Mouse (Mus musculus) forebrain, embryonic 11.5 days (tissue): ENCODE data around the gene Mocs3. TPM values are rescaled to one million over a fixed set of nuclear protein-coding genes. Genes with fewer than 3 reads are reported as not detected.
A peak's percentile ranks its signal among the peaks of the same experiment; 100 is the strongest.

Experiments
- ATAC-seq: fragments of 200-750 bp; cut with Nextera tagmentation; replicated peaks from 2 replicates; pipeline ENCODE4 v1.8.0; 2017; ENCODE audit warnings: moderate TSS enrichment; ENCODE audit not compliant: low FRiP score
- DNase-seq: peaks from one replicate; pipeline ENCODE4 v3.0.0-alpha.2; 2017; ENCODE audit warnings: low spot score
- H3K27ac ChIP-seq: fragments of 300-500 bp; sonication (generic); 2 replicates; pipeline ENCODE4 v1.5.1; 2014; ENCODE audit warnings: low read depth, low read length
- H3K27me3 ChIP-seq: fragments of 300-500 bp; sonication (generic); 2 replicates; pipeline ENCODE4 v1.6.1; 2014; ENCODE audit warnings: mild to moderate bottlenecking, low read length, mixed read lengths; ENCODE audit not compliant: control insufficient read depth, insufficient read depth
- H3K36me3 ChIP-seq: fragments of 300-500 bp; sonication (generic); 2 replicates; pipeline ENCODE4 v1.6.1; 2014; ENCODE audit warnings: mild to moderate bottlenecking, low read length, moderate library complexity, mixed read lengths; ENCODE audit not compliant: control insufficient read depth, insufficient read depth
- H3K4me1 ChIP-seq: fragments of 300-500 bp; sonication (generic); replicated peaks from 2 replicates; pipeline ENCODE4 v1.6.1; 2014; ENCODE audit warnings: low read length, mixed read lengths; ENCODE audit not compliant: control insufficient read depth, insufficient read depth
- H3K4me2 ChIP-seq: fragments of 300-500 bp; sonication (generic); 2 replicates; pipeline ENCODE4 v1.6.1; 2014; ENCODE audit warnings: low read depth, mild to moderate bottlenecking, low read length, moderate library complexity, mixed read lengths; ENCODE audit not compliant: severe bottlenecking
- H3K4me3 ChIP-seq: fragments of 300-500 bp; sonication (generic); 2 replicates; pipeline ENCODE4 v1.5.1; 2014; ENCODE audit warnings: low read depth, low read length
- H3K9ac ChIP-seq: fragments of 300-500 bp; sonication (generic); 2 replicates; pipeline ENCODE4 v1.6.1; 2014; ENCODE audit warnings: low read length
- H3K9me3 ChIP-seq: fragments of 300-500 bp; sonication (generic); 2 replicates; pipeline ENCODE4 v1.6.1; 2016; ENCODE audit warnings: low read length, mixed read lengths; ENCODE audit not compliant: control insufficient read depth
- WGBS: fragments of 180-500 bp; shearing (Covaris S2); extraction: QIAGEN DNeasy Blood & Tissue Kit; methylation state at CpG from one replicate; pipeline ENCODE4 v1.1.7; 2014; 5-methylcytosine and 5-hydroxymethylcytosine counted together
- polyA plus RNA-seq: library from polyadenylated mRNA; unstranded; fragments of >200 nt; fragmentation: Nextera tagmentation; extraction: Ambion mirVana; gene quantifications from 2 replicates; pipeline ENCODE4 v1.2.1, GENCODE M21; 2014

Mocs3 gene
- polyA plus RNA-seq, 1 experiment from 2014 or later = 8.5 TPM

GRCm38 (mm10) chr2:168273387-168273786 lies 43.0 kb downstream of the Mocs3 start:
- Histone ChIP-seq H3K4me1 (no peaks in the 10 kb centered on the region), H3K9ac (no peak overlapping the region), H3K36me3 (no peaks in the 10 kb centered on the region), H3K4me3 (no peak overlapping the region), H3K27me3 (no peaks in the 10 kb centered on the region), H3K4me2 (no peak overlapping the region), H3K9me3 (no peaks in the 10 kb centered on the region), H3K27ac (no peak overlapping the region)
- WGBS = 57% methylated on average over 9 of the region's 9 CpGs
- DNase-seq (no peak), ATAC-seq (no peak)

- H3K9ac ChIP-seq = no peak overlapping the region
- no peak overlapping the region for H3K4me2 ChIP-seq
- ATAC-seq = 0 out of 2 replicates have a peak, but pooled peaks have one; percentile 15
- H3K27ac ChIP-seq = no peak overlapping the region
- H3K36me3 ChIP-seq = no peaks in the 10 kb centered on the region
- no peak overlapping the region for H3K4me3 ChIP-seq
- H3K9me3 ChIP-seq = no peaks in the 10 kb centered on the region
- DNase-seq = peak; percentile 85
- H3K4me1 ChIP-seq = no peaks in the 10 kb centered on the region
- WGBS = 11% methylated on average over 11 of the region's 11 CpGs
- no peaks in the 10 kb centered on the region; the same call in 1 of the 2 replicates for H3K27me3 ChIP-seq
These were observed 44.0 kb downstream of the Mocs3 start for GRCm38 (mm10) chr2:168274374-168274935.

- Histone ChIP-seq H3K36me3 (no peaks in the 10 kb centered on the region), H3K27me3 (peaks cover 32% of the 10 kb centered on the region), H3K4me1 (peaks cover 6% of the 10 kb centered on the region; the same call in 1 of the 2 replicates), H3K9ac (peak overlapping the region; percentile 45), H3K27ac (no peak overlapping the region), H3K9me3 (peaks cover 3% of the 10 kb centered on the region; the same call in 1 of the 2 replicates), H3K4me3 (peak overlapping the region; percentile 45), H3K4me2 (peak overlapping the region; percentile 87)
- WGBS = 1% methylated on average over 72 of the region's 82 CpGs
- peak; percentile 70; the same call in 1 of the 2 replicates for ATAC-seq
- peak; percentile 79 for DNase-seq
These were observed 50.5 kb downstream of the Mocs3 start for GRCm38 (mm10) chr2:168280729-168281581.

GRCm38 (mm10) chr2:168281582-168281981 lies 51.2 kb downstream of the Mocs3 start, which contains the start of gene Kcng1:
Gene Kcng1, minus strand, starts transcription at chr2:168281736.
- 14% methylated on average over 12 of the region's 12 CpGs for WGBS
- ATAC-seq = no peak
- no peak for DNase-seq
- Histone ChIP-seq H3K36me3 (no peaks in the 10 kb centered on the region), H3K9me3 (peaks cover 3% of the 10 kb centered on the region; the same call in 1 of the 2 replicates), H3K27ac (no peak within 1 kb of the TSS), H3K27me3 (peaks cover 32% of the 10 kb centered on the region), H3K4me2 (peak within 1 kb of the TSS; percentile 87), H3K4me1 (peaks cover 6% of the 10 kb centered on the region; the same call in 1 of the 2 replicates), H3K4me3 (peak within 1 kb of the TSS; percentile 45), H3K9ac (peak within 1 kb of the TSS; percentile 45)

Other genes with a start within 250 kb of the Mocs3 start
- 0.72 and 1.00 TPM in 2 replicates for gene Ripor3, start 220.0 kb upstream of the Mocs3 start, polyA plus RNA-seq
- 12.4 and 13.7 TPM in 2 replicates for gene Pard6b, start 149.6 kb upstream of the Mocs3 start, polyA plus RNA-seq
- gene Adnp, start 23.5 kb upstream of the Mocs3 start, polyA plus RNA-seq = 18.7 and 19.7 TPM in 2 replicates
- 25.6 and 30.3 TPM in 2 replicates for gene Gm20716, start 258 bp upstream of the Mocs3 start, polyA plus RNA-seq
- gene Dpm1, start within 50 bp of the Mocs3 start, polyA plus RNA-seq = 58.6 and 65.3 TPM in 2 replicates
- 1.5 and 2.2 TPM in 2 replicates for gene Kcng1, start 51.1 kb downstream of the Mocs3 start, polyA plus RNA-seq